Mouse (Mus musculus) thymus, postnatal 0 days (tissue): ENCODE data around the gene Fam120a. TPM values are rescaled to one million over a fixed set of nuclear protein-coding genes. Genes with fewer than 3 reads are reported as not detected.
A peak's percentile ranks its signal among the peaks of the same experiment; 100 is the strongest.

Experiments used
- DNase-seq: peaks from one replicate; pipeline ENCODE4 v3.0.0-alpha.2; 2015; ENCODE audit warnings: low spot score
- polyA plus RNA-seq: library from polyadenylated mRNA; unstranded; fragments of >200 nt; fragmentation: Nextera tagmentation; extraction: Ambion mirVana; gene quantifications from 2 replicates; pipeline ENCODE4 v1.2.1, GENCODE M21; 2015

The Fam120a gene
- polyA plus RNA-seq, 1 experiment from 2014 or later = 28.3 TPM

GRCm38 (mm10) chr13:48919756-48920415 is 47.9 kb downstream of the Fam120a start:
- DNase-seq = no peak

DNA sequence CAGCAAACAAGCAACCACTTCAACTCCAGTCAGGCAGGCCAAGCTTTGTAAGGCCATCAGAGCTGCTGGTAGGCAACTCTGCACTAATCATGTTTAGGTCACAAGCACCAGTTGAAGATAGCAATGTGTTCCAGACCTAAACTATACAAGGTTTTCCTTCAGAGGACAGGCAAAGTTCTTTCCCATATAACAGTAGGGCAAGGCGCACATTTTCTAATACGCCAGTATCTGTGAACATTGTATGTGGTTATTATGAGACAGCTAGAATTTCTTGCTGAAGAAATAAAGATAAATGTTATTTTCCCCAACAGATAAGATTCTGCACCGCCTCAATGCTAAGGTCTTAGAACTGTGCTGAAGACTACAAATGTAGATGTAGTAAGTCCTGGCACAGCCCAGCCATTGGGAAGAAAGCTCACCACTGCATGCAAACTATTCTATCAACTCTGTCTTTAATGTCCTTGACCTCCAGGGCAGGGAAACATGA is 50.7 kb downstream of the Fam120a start:
- DNase-seq = no peak

GRCm38 (mm10) chr13:48913680-48914079 is 54.1 kb downstream of the Fam120a start:
- no peak for DNase-seq

- no peak for DNase-seq
Measured at GRCm38 (mm10) chr13:48913141-48913540, 54.7 kb downstream of the Fam120a start.

DNA sequence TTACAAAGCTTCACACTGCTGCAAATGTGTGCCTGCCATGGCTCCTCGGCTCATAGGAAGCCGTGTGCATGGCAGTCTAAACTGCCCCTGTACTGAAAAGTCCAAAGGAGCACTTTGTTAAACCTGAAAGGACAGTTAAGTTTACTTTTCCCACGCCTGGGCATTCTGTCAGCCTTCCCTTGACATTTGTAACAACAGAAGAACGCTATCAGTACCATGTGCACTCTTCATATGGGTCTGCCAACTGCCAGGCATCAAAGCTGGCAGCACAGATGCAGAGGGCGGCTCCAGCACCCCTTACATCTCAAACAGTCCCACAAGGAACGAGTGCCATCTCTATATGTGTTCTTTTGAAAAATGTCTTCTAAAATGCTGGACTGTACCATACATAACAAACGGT is 56.4 kb downstream of the Fam120a start:
- no peak for DNase-seq

GRCm38 (mm10) chr13:48905458-48905857 is 62.4 kb downstream of the Fam120a start:
- no peak for DNase-seq

DNA sequence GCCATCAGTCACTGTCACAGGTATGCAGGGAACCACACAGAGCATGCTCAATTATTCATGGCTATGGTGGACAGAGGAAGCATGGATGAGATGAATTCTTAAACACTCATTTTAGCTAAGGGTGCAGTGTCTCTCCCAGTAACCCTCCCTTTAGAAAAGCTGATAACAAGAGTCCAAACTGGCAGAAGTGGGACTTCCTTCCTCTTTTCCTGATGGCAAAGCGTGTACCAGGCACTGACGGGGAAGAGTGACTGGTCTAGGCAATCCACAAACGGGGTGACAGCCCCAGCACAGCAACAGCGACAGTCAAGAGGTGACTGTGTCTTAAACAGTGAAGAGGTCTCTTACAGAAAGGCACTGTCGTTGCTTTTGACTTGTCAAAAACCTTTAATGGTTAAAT is 72.4 kb downstream of the Fam120a start:
- DNase-seq = no peak

- no peak for DNase-seq
Measured at GRCm38 (mm10) chr13:48890260-48890960, 77.4 kb downstream of the Fam120a start.

DNA sequence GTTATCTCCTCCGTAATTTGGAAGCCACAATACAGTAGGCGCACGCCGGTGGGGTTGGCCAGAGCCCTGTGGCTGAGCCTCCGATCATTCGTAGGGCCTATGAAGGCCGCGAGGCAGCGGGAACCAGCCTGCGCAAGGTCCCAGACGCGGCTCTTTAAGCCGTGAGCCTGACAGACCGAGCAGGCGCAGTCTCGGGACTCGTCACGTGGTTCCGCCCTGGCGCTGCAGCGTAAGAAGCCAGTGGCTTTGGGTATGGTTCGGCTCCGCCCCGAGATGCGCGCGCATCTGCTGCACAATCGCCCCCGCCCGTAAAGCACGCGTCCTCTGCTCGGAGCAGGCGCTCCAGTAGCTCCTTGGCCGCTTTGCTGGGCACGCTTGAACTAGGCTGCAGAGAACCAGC is 89.3 kb downstream of the Fam120a start:
- DNase-seq = peak; percentile 99

DNA sequence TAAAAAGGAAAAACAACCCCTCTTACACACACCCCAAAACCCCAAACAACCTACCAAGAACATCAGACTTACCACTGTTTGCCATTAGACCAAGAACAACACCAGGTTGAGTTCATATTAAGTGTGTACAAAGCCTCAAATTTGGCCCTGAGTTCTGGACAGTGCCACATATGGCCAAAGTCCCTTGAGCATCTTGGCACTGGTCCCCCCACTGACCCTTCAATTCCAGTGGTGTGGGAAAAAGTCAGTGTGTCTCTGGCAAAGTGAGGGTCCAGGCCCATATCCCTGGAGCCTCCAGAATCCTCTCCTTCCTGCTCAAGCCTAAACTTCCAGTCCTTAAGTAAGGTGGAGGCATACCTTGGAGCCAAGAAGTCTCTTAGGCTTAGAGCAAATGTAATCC is 90.0 kb downstream of the Fam120a start:
- DNase-seq = no peak

- no peak for DNase-seq
Measured at GRCm38 (mm10) chr13:48872726-48873125, 95.1 kb downstream of the Fam120a start.

GRCm38 (mm10) chr13:48871887-48872606 is 95.8 kb downstream of the Fam120a start:
- peak; percentile 31 for DNase-seq

DNA sequence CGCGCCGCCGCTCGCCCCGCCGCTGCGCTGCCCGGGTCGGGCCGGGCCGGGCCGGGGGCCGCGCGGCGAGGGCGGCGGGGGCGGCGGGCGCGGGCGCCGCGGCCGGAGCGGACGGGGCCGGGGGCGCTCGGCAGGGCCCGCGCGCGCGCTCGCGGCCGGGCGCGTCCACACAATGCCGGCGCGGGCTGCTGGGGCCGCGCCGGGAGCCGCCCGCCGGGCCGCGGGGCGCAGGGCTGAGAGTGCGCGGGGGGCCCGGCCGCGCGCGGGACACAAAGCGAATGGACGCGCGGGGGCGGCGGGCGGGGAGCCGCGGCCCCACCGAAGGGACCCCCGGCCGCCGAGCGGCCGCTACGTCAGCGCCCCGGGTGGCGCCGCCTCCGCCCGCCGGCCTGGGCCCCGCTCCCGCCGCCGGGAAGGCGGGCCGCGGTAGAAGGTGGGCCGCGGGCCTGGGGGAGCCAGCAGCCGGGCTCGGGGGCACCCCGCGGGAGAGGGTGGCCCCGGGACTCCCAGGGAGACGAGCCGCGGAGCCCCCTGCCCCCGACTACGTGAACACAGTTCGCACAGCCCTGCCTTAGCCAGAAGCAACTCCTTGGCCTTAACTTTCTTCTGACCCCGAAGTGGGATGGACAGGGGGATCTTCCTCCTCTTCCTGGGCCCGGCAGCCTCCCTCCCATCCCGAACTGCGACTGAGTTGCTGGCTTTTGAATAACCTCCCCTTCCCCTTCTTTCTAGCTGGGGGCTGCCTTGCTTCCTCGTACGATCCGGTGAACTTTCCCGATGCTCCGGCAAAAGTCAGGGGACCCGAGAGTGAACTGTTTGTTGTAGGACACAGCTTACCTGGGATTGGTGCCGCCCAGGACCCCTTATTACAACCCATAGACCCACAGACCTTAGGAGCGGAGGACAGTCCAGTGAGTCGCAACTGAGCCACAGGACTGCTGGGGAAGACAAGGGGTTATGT is 96.8 kb downstream of the Fam120a start, which contains the start of gene Phf2:
Gene Phf2 (minus strand): TSS at position 349 of the 961 bp plus-strand sequence.
- DNase-seq = peak; percentile 37

- peak; percentile 66 for DNase-seq
Measured at GRCm38 (mm10) chr13:48869950-48870770, 97.7 kb downstream of the Fam120a start.

- DNase-seq = no peak
Measured at GRCm38 (mm10) chr13:48869600-48869949, 98.2 kb downstream of the Fam120a start.

DNA sequence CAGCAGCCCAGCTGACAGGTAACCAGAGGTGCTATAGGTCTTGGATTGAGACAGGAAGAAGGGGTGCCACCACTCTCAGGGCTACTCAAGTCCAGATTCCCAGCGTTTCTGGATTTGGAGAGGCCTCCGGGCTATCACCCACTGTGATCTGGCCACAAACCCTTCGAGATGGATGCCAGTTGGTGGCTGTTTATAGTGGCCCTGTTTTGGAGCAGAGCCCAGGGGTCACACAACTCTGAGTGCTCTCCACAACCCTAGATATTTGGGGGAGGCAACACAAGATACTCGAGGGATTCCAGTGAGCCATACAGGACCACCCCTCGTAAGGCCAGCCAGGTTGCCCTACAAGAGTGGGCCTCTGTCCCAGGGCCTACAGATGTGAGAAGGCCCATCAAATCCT is 98.7 kb downstream of the Fam120a start:
- DNase-seq = no peak

DNA sequence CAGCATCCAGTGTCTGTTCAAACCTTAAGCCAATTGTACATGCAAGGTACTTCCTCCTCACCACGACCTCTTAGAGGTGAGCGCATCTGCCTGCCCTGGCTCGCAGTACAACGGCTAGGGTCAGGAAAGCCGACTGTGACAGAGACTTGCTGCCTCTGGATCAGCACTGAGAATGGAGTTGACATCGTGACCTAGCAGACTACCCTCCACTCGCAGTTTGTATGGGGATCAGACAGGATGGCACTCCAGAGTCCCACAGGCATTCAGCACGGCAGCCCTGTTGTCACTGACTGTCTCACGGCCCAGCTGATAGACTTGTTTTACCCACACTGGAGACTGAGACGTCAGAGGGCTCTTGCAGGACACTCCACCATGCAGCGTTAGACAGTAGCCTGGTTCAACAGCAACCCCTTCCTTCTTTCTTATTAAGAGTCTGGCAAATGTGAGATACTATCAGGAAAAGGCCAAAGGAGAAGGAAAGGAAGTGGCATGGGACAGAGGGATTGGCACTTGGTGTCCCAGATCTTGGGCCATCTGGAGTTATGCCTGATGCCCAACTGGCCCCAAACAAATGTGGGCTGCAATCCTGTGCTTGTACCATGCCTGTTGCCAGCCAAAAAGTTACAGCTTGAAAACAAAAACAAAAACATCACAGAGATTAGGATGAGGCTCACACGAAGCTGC is 103.0 kb downstream of the Fam120a start:
- DNase-seq = peak; percentile 47

DNA sequence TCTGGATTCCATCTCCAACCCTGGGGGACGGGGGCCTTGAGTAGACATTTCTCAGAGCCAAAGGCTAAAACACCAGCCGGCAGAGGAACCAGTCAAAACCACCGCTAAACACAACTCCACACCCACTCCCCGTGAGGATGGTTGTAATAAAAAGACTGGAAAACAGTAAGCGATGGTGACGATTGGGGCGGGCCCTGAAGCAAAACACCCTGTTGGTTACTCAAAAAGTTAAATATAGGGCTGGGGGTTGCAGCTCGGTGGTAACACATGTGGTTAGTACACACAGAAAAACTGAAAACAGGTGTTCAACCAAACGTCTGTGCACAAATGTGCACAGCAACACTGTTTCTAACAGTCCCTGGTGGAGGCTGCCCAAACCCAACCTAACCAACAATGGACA is 104.3 kb downstream of the Fam120a start:
- peak; percentile 93 for DNase-seq

GRCm38 (mm10) chr13:48861913-48862312 is 105.9 kb downstream of the Fam120a start:
- no peak for DNase-seq

DNA sequence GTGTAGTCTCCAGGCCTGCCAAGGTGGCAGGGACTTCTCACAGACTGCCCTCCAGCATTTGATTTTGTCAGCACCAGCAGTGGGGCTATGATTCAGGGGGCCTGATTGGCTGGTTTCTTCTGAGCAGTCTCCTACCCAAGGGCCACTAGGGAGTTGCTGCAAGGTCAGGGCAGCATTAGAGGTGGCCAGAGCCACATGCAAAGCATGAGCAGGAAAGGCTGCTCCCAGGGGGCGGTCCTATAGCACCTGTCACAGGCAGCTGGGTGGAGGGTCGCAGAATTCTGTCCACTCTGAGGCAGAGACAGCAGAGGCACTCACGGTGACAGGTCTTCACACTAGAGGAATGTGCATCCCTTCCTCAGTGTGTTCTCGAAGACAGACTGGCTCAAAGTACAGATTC is 109.0 kb downstream of the Fam120a start:
- no peak for DNase-seq
